Mouse (Mus musculus): ENCODE measurements at regions not wholly inside any gene's neighbourhood (a gene's known extent, or its start where the extent isn't known, plus 50 kb on each side); places are given as distances from the start of the nearest gene placed in this dataset.

- TF ChIP-seq CTCF (IDR thresholded peaks at IDR 0.05; ENCODE audit: borderline replicate concordance, insufficient read depth, low read depth, low read length) (no peak), POLR2A (IDR thresholded peaks at IDR 0.05; ENCODE audit: borderline replicate concordance, insufficient read depth, low read length) (no peak)
These were observed 273.0 kb downstream of the Hace1 start for GRCm38 (mm10) chr10:45850625-45851024.
